Mouse (Mus musculus) stomach, embryonic 15.5 days (tissue): Measurements from ENCODE around the gene Ece2. TPM values are rescaled to one million over a fixed set of nuclear protein-coding genes. Genes with fewer than 3 reads are reported as not detected.

ENCODE experiments used
- ATAC-seq: fragments of 200-750 bp; cut with Nextera tagmentation; 2 replicates; pipeline ENCODE4 v1.8.0; 2017; ENCODE audit warnings: low read depth, moderate number of reproducible peaks, moderate TSS enrichment; ENCODE audit not compliant: insufficient read depth, low FRiP score
- H3K27ac ChIP-seq: fragments of 300-500 bp; sonication (generic); 2 replicates; pipeline ENCODE4 v1.5.1; 2015; ENCODE audit warnings: mild to moderate bottlenecking, inconsistent platforms
- H3K27me3 ChIP-seq: fragments of 300-500 bp; sonication (generic); replicated peaks from 2 replicates; pipeline ENCODE4 v1.6.1; 2015; ENCODE audit warnings: inconsistent platforms
- H3K36me3 ChIP-seq: fragments of 300-500 bp; sonication (generic); 2 replicates; pipeline ENCODE4 v1.6.1; 2015; ENCODE audit warnings: inconsistent platforms
- H3K4me1 ChIP-seq: fragments of 300-500 bp; sonication (generic); 2 replicates; pipeline ENCODE4 v1.6.1; 2015; ENCODE audit warnings: inconsistent platforms
- H3K4me2 ChIP-seq: fragments of 300-500 bp; sonication (generic); 2 replicates; pipeline ENCODE4 v1.6.1; 2015; ENCODE audit warnings: mild to moderate bottlenecking, inconsistent platforms
- H3K4me3 ChIP-seq: fragments of 300-500 bp; sonication (generic); replicated peaks from 2 replicates; pipeline ENCODE4 v1.5.1; 2015; ENCODE audit warnings: inconsistent platforms
- H3K9ac ChIP-seq: fragments of 300-500 bp; sonication (generic); 2 replicates; pipeline ENCODE4 v1.6.1; 2015; ENCODE audit warnings: inconsistent platforms
- H3K9me3 ChIP-seq: fragments of 300-500 bp; sonication (generic); 2 replicates; pipeline ENCODE4 v1.6.1; 2016; ENCODE audit warnings: inconsistent platforms
- whole genome bisulfite sequencing: fragments of 180-500 bp; shearing (Covaris S2); methylation state at CpG from one replicate; pipeline ENCODE4 v1.1.7; 2015; 5-methylcytosine and 5-hydroxymethylcytosine counted together
- microRNA counts: library from miRNA; unstranded; fragments of <30 nt; microRNA quantifications from one replicate; lab custom pipeline; 2016
- microRNA-seq: library from miRNA; unstranded; fragments of <30 nt; microRNA quantifications from one replicate; pipeline ENCODE4, GENCODE M21; 2016
- polyA plus RNA-seq: library from polyadenylated mRNA; unstranded; fragments of >200 nt; fragmentation: Nextera tagmentation; extraction: Ambion mirVana; gene quantifications from 2 replicates; pipeline ENCODE4 v1.2.1, GENCODE M21; 2015

Gene Ece2
- polyA plus RNA-seq, 1 experiment from 2014 or later, result 2.0 TPM

DNA sequence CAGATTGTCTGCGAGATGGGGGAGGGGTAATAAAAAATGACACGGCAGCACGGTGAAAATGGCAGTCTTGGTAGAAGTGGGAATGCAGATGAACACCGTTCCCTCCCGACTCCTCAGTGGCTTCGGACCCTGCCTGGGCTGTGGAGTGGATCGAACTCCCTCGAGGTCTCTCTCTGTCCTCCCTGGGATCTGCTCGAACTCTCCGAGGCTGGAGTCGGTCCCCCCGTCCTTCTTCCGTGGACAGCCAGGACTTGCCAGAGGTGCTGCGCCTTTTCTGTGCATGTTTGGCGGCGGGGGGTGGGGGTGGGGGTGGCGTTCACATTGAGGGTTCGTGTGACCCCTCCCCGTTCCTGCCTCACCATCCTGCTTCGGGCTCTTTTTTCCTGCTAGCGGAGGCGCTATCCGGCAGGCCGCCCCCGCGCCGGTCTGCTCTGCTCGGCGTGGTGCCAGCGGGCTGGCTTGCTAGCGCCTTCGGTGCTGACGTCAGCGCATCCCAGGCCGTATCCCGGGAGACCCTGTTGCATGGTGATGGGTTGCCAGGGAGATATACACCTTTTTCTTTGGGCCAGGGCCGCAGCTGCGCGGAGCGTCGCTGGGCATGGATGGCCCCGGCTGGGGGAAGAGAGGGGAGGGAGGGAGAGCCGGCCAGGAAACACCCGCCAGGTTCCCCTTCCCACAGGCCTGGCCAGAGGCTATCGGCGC, 66.1 kb downstream of the Ece2 start:
- Histone ChIP-seq H3K9ac (peak overlapping the region; percentile 22; the same call in 1 of the 2 replicates), H3K4me2 (peak overlapping the region; percentile 68), H3K4me3 (peak overlapping the region; percentile 36), H3K36me3 (peaks cover 10% of the 10 kb centered on the region), H3K27me3 (0 out of 2 replicates have a peak, but pooled peaks cover 5% of the 10 kb centered on the region), H3K4me1 (peaks cover 22% of the 10 kb centered on the region), H3K27ac (0 out of 2 replicates have a peak overlapping the region, but pooled peaks have one; percentile 22), H3K9me3 (no peaks in the 10 kb centered on the region)
- WGBS, result 3% methylated on average over 45 of the region's 46 CpGs
- peak; percentile 71; the same call in 1 of the 2 replicates for ATAC-seq

MicroRNA genes within 50 kb of the gene (microRNA counts, 519-probe panel; counts per million panel counts)
- microRNA mmu-miR-1224 (lab: Ali Mortazavi, UCI), result 2,364 counts per million, percentile 49 among the panel's probes with 10 or more counts

Small RNA genes lying within 50 kb of the gene (microRNA-seq; reads per million reads assigned to microRNA genes)
- 13.9 reads per million, percentile 30 among the genes with 10 or more reads in this experiment for gene Mir1224

Other genes with a start within 250 kb of the Ece2 start
- gene Abcc5, start 203.4 kb upstream of the Ece2 start, polyA plus RNA-seq, result 46.8 and 50.7 TPM in 2 replicates
- gene Eif2b5, start 131.0 kb upstream of the Ece2 start, polyA plus RNA-seq, result 90.2 and 95.0 TPM in 2 replicates
- gene Dvl3, start 112.8 kb upstream of the Ece2 start, polyA plus RNA-seq, result 21.2 and 26.9 TPM in 2 replicates
- gene Ap2m1, start 94.3 kb upstream of the Ece2 start, polyA plus RNA-seq, result 518 and 580 TPM in 2 replicates
- 50.6 and 65.0 TPM in 2 replicates for gene Abcf3, start 81.3 kb upstream of the Ece2 start, polyA plus RNA-seq
- 5.5 and 7.3 TPM in 2 replicates for gene Vwa5b2, start 40.4 kb upstream of the Ece2 start, polyA plus RNA-seq
- gene Eef1akmt4, start 18.2 kb upstream of the Ece2 start, polyA plus RNA-seq, result 31.6 and 32.3 TPM in 2 replicates
- 0.15 TPM in 1 of 2 replicates, not detected in the other for gene Gm49333, start 18.2 kb upstream of the Ece2 start, polyA plus RNA-seq
- gene Alg3, start 18.1 kb upstream of the Ece2 start, polyA plus RNA-seq, result 38.3 and 39.6 TPM in 2 replicates
- 1.3 and 1.4 TPM in 2 replicates for gene Camk2n2, start 8.5 kb upstream of the Ece2 start, polyA plus RNA-seq
- gene Psmd2, start 21.8 kb downstream of the Ece2 start, polyA plus RNA-seq, result 265 and 291 TPM in 2 replicates
- gene Eif4g1, start 38.5 kb downstream of the Ece2 start, polyA plus RNA-seq, result 168 and 190 TPM in 2 replicates
- gene Fam131a, start 63.4 kb downstream of the Ece2 start, polyA plus RNA-seq, result 8.5 and 9.1 TPM in 2 replicates
- 95.7 and 97.3 TPM in 2 replicates for gene Polr2h, start 87.8 kb downstream of the Ece2 start, polyA plus RNA-seq
- gene Clcn2, start 87.9 kb downstream of the Ece2 start, polyA plus RNA-seq, result 15.3 and 20.2 TPM in 2 replicates
- 4.0 and 4.7 TPM in 2 replicates for gene Chrd, start 103.3 kb downstream of the Ece2 start, polyA plus RNA-seq
- gene Thpo, start 104.7 kb downstream of the Ece2 start, polyA plus RNA-seq, result 1.0 and 1.1 TPM in 2 replicates